Mouse (Mus musculus) central nervous system, embryonic 14 days (tissue): ENCODE results near the gene Trim80. TPM values are rescaled to one million over a fixed set of nuclear protein-coding genes. Genes with fewer than 3 reads are reported as not detected.

Experiments used
- polyA plus RNA-seq: library from polyadenylated mRNA; depleted of rRNA; stranded (reverse); fragments of >200 nt; gene quantifications from 2 replicates; pipeline ENCODE4 v1.2.3, GENCODE M21; 2012; rRNA removed

Trim80 gene
- polyA plus RNA-seq: 0.04 and 0.06 TPM in 2 replicates

GRCm38 (mm10) chr11:115439906-115440595, at the start of gene Trim80:
Gene Trim80, plus strand, starts transcription at chr11:115440545.

DNA sequence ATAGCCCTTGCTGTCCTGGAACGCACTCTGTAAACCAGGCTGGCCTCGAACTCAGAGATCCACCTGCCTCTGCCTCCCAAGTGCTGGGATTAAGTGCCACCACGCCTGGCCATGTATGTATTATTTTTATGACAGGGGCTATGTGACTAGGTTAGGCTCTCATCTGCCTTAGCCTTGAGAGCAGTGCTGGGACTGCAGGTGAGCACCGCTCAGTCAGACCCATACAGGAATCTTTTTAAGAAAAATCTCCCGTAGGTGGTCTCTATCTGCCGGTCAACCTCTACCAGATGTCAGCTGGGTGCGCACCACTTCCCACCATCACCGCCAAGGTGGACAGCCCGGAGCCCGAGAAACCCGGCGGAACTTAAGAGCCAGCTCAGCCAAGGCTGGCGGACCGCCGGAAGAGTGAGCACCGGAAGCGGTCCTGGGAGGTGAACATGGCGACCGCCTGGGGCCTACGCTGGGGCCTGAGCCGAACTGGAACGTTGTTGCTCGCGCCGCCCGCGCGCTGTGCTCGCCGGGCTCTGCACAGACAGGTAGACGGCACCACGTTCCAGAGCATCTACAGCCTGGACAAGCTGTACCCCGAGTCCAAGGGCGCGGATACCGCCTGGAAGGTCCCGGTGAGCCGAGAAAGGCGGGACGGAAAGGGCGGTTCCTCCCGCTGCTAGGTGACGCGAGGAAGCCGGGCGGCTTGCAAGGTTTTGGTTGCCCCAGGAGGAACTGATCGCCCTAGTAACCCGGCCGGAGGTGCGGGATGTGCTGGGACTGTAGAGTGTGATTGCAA, 36.8 kb upstream of the Trim80 start, which contains the start of gene Mrpl58:
Gene Mrpl58 (plus strand): TSS at position 415 of the 787 bp plus-strand sequence.

GRCm38 (mm10) chr11:115419531-115420237, 20.7 kb upstream of the Trim80 start, which contains the start of the genes Atp5h and Kctd2:
Gene Atp5h, minus strand, starts transcription at chr11:115419962.
Gene Kctd2, plus strand, starts transcription at chr11:115420128.

DNA sequence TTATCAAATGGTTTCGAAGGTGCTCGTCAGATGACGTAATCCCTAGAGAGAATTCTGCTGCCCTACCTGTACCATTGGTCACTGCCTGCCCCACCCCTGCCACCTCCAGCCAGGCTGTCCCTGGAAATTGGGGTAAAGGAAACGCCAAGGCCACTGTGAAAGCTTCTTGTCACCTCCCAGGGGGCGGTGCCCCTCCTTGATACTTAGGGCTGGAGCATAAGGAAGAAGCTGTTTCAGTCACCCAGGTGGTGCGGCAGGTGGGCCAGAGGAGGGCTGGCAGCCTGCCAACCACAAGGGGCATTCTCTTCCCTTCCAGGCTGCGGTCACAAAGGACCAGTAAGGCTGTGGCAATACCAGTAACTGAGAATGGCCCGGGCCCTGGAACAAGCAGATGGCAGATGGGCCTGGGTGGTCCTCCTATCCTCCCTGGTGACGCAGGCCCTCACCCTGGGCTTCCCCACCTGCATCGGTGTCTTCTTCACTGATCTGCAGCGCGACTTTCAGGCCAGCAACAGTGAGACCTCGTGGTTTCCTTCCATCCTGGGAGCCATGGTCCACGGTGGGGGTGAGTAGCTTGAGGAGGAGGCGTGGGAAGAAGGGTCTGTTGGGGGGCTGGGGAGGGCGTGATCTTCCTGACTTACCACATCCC, 22.0 kb downstream of the Trim80 start, which contains the start of gene Slc16a5:
Gene Slc16a5 (plus strand): TSS at position 232 of the 649 bp plus-strand sequence.

DNA sequence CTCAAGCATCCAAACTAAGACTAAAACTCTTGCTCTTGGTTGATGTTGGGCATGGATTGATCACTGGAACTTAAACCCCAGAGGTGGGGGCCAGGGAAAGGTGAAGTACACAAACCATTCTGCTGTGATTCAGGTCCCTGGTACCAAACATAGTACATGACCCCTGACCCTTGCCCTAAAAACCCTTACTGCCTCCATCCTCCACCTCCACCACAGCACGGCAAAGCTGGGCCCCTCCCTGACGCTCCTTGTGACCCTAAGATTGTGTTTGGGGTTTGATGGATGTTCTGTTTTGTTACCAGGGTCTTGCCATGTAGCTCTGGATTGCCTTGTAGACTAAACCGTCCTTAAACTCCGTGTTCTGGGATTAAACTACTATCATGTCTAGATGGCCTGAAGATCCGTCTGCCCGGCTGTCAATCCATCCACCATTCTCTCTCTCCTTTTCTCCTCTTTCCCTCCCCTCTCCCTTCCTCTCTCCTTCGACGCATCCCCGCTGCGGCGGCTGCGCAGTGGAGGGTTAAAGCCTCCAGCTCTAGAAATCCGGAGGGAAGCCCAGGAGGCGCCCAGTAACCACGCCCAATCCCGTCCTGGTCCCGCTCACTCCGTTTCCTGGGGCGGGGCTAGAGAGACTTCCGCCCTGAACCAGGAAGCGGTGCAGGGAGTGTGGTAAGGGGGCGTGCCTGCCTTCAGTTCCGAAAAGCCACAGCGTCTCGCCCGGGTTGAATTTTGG, 34.8 kb downstream of the Trim80 start, which contains the start of gene Armc7:
Gene Armc7 (plus strand): TSS at position 643 of the 733 bp plus-strand sequence.

DNA sequence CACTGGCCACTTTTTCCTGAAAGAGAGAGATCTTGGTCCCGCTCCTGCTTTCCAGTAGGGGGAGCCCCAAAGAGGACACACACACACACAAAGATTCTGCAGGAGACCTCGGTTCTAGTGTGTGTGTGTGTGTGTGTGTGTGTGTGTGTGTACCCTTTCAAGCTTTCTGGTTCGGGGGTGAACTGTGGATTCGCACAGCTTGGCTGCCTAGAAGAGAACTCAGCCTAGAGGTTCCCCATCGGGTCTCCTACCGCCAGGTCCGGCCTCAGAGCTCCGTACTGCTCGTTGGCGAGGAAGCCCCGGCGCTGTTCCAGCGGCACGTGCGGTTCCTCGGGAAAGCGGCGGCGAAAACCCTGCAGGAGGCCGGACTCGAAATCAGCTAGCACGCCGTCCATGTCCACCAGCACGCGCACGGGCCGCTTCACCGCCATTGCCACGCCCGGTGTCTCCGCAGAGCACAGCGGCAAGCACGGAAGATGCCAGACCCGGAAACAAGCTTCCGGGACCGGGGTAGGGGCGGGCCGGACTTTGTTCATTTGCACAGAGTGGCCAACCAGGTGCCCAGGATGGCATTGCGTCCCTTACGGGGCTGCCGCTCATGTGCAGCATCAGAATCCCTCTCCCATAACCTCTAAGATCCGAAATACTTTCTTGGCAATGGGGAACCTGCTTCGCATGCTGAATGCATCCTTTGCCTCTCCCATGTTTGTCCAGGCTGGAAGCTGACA, 51.2 kb downstream of the Trim80 start, which contains the start of gene Nt5c:
Gene Nt5c (minus strand): TSS at position 507 of the 728 bp plus-strand sequence.

Other genes starting within 250 kb of the Trim80 start
- 0.96 and 1.0 TPM in 2 replicates for gene Grin2c, start 173.3 kb upstream of the Trim80 start, polyA plus RNA-seq
- gene Fdxr, start 163.5 kb upstream of the Trim80 start, polyA plus RNA-seq: 26.5 and 29.2 TPM in 2 replicates
- gene Fads6, start 142.9 kb upstream of the Trim80 start, polyA plus RNA-seq: 1.8 and 2.4 TPM in 2 replicates
- gene Otop2, start 133.4 kb upstream of the Trim80 start, polyA plus RNA-seq: 0.10 TPM in 2 replicates
- 0.05 TPM in 2 replicates for gene Ush1g, start 118.5 kb upstream of the Trim80 start, polyA plus RNA-seq
- 0.36 and 0.41 TPM in 2 replicates for gene Otop3, start 105.8 kb upstream of the Trim80 start, polyA plus RNA-seq
- 45.1 and 49.4 TPM in 2 replicates for gene Hid1, start 72.8 kb upstream of the Trim80 start, polyA plus RNA-seq
- 34.8 and 35.1 TPM in 2 replicates for gene Cdr2l, start 58.6 kb upstream of the Trim80 start, polyA plus RNA-seq
- 134 and 152 TPM in 2 replicates for gene Mrpl58, start 36.8 kb upstream of the Trim80 start, polyA plus RNA-seq
- gene Atp5h, start 20.6 kb upstream of the Trim80 start, polyA plus RNA-seq: 497 and 500 TPM in 2 replicates
- gene Kctd2, start 20.4 kb upstream of the Trim80 start, polyA plus RNA-seq: 51.5 and 51.6 TPM in 2 replicates
- 0.18 TPM in 1 of 2 replicates, not detected in the other for gene Slc16a5, start 21.9 kb downstream of the Trim80 start, polyA plus RNA-seq
- 11.7 and 12.9 TPM in 2 replicates for gene Armc7, start 35.1 kb downstream of the Trim80 start, polyA plus RNA-seq
- gene Nt5c, start 51.3 kb downstream of the Trim80 start, polyA plus RNA-seq: 80.7 and 82.5 TPM in 2 replicates
- gene Jpt1, start 73.8 kb downstream of the Trim80 start, polyA plus RNA-seq: 1,013 and 1,226 TPM in 2 replicates
- 662 and 802 TPM in 2 replicates for gene Sumo2, start 95.7 kb downstream of the Trim80 start, polyA plus RNA-seq
- 151 and 152 TPM in 2 replicates for gene Nup85, start 123.9 kb downstream of the Trim80 start, polyA plus RNA-seq
- 39.4 and 39.7 TPM in 2 replicates for gene Mrps7, start 163.4 kb downstream of the Trim80 start, polyA plus RNA-seq
- 48.1 and 53.0 TPM in 2 replicates for gene Gga3, start 163.5 kb downstream of the Trim80 start, polyA plus RNA-seq
- 19.2 and 23.0 TPM in 2 replicates for gene Mif4gd, start 172.4 kb downstream of the Trim80 start, polyA plus RNA-seq
- gene Slc25a19, start 187.8 kb downstream of the Trim80 start, polyA plus RNA-seq: 53.5 and 57.1 TPM in 2 replicates